Mouse (Mus musculus) erythroblast, embryonic 14.5 days (primary cell): Measurements from ENCODE around the gene Eps15. TPM values are rescaled to one million over a fixed set of nuclear protein-coding genes. Genes with fewer than 3 reads are reported as not detected.
A peak's percentile ranks its signal among the peaks of the same experiment; 100 is the strongest.

ENCODE experiments used
- H3K27me3 ChIP-seq: 2 replicates; pipeline ENCODE4 v1.6.1; 2012; ENCODE audit warnings: inconsistent platforms; ENCODE audit not compliant: control insufficient read depth
- H3K36me3 ChIP-seq: 2 replicates; pipeline ENCODE4 v1.6.1; 2012; ENCODE audit warnings: mild to moderate bottlenecking, inconsistent platforms; ENCODE audit not compliant: control insufficient read depth
- H3K4me1 ChIP-seq: 2 replicates; pipeline ENCODE4 v1.6.1; 2012; ENCODE audit warnings: inconsistent platforms; ENCODE audit not compliant: control insufficient read depth
- H3K4me3 ChIP-seq: replicated peaks from 2 replicates; pipeline ENCODE3; 2012; ENCODE audit warnings: moderate library complexity, mild to moderate bottlenecking, inconsistent platforms
- H3K9me3 ChIP-seq: 2 replicates; pipeline ENCODE4 v1.6.1; 2012; ENCODE audit warnings: low read length, inconsistent platforms, mixed read lengths; ENCODE audit not compliant: control insufficient read depth
- GATA1 ChIP-seq: IDR thresholded peaks from 2 replicates; pipeline ENCODE4 v1.6.1; 2012; ENCODE audit warnings: low read length, inconsistent platforms, mixed read lengths
- TAL1 ChIP-seq: IDR thresholded peaks from 3 replicates; pipeline ENCODE4 v1.6.1; 2012; ENCODE audit warnings: low read length, inconsistent platforms, mixed read lengths
- polyA plus RNA-seq: library from polyadenylated mRNA; stranded (reverse); fragments of >175 nt; gene quantifications from 2 replicates; pipeline ENCODE4 v1.2.3, GENCODE M21; 2012

Gene Eps15
- polyA plus RNA-seq, 1 experiment = 1.2 TPM

DNA sequence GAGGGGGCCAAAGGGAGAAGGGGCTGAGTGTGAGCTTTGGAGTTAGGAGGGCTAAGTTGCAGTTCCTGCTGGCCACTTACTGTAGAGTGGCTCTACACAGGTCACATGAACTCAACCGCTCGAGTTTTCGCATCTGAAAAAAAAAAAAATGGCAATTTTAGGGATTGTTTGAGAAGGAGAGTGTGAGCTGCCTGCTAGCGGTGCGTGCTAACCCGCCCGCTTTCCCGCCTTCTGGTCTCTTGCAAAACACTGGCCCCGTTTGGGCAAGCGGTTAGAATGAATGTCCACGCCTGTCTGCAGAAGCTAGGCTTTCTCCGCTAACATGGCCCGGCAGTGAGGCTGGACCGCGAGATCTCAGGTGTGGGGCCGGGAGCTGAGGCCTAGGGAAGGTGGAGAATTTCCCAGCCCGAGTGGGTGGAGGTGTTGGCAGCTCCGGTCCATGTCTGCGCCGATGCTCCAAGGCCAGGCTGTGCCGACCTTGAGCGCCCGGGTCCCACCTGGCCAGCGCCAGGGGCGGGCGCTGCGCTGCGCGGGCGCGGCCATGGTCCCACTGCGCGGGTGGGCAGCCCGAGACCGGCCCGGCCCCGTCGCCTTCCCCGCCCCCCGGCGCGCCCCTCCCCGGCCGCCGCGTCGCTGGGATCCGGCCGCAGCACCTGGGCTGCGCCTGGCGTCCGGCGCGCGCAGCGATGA lies 126.6 kb downstream of the Eps15 start, which contains the start of gene Ttc39a:
TSS of gene Ttc39a (plus strand) at position 138 of the 690 bp plus-strand sequence.
- Histone ChIP-seq H3K4me1 (peaks cover 87% of the 10 kb centered on the region), H3K27me3 (no peaks in the 10 kb centered on the region; the same call in 1 of the 2 replicates), H3K36me3 (peaks cover 79% of the 10 kb centered on the region), H3K9me3 (peaks cover 6% of the 10 kb centered on the region; the same call in 1 of the 2 replicates), H3K4me3 (peak within 1 kb of the TSS; percentile 91)
- TF ChIP-seq GATA1 (no peak), TAL1 (no peak)

DNA sequence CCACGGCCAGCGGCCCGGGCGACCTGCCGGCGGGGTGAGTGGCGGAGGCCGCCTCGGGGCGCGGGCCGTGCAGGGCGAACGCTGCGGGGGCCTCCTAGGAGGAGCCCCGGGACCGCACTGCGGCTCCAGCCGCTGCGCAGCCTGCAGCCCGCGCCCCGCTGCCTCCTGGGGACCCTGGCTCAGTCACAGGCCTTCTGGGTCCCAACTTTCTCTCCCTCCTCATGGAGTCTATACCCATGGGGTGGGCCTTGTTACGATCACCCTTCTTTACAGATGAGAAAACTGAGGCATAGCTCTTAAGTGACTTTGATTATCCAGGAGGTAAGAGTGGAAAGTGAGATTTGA lies 127.1 kb downstream of the Eps15 start:
- peaks cover 6% of the 10 kb centered on the region; the same call in 1 of the 2 replicates for H3K9me3 ChIP-seq
- TF ChIP-seq TAL1 (no peak), GATA1 (no peak)
- peak overlapping the region; percentile 91 for H3K4me3 ChIP-seq
- H3K27me3 ChIP-seq = no peaks in the 10 kb centered on the region; the same call in 1 of the 2 replicates
- peaks cover 89% of the 10 kb centered on the region for H3K4me1 ChIP-seq
- peaks cover 79% of the 10 kb centered on the region for H3K36me3 ChIP-seq

DNA sequence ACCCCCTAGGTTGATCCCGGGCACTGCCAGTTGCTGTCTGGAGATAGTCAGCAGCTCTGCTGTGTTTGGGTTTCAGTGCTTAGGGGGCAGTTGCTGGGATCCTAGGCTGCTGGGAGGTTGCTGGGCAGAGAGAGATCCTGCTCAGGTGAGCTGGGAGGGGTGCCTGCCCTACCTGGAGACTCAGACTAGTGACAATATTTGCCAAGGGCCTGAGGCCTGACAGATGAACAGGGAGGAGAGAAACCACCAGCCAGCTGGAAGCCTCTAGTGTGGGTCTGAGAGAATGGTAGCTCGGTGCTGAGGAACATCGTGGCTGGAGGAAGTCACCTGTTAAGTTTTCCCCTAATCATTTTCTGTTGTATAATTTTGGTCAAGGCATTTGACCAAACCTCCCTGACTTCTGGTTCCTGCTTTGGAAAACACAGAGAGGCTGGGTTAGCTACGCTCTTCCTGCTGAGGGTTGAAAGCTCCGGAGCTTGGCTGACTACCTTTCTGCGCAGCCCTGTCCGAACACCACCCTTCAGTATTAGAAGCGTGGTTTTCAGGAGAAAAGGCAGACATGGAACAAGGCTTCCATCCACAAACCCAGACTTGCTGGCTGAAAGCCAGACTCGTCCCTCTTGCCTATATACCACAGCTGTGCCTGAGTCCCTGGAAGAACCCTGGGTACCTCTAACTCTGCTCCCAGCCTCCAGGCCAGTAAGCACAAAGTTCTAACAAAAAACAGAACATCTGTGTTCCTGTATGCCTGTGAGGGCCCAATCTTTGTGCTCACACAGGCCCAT lies 127.8 kb downstream of the Eps15 start:
- Histone ChIP-seq H3K4me3 (peak overlapping the region; percentile 91), H3K4me1 (peaks cover 92% of the 10 kb centered on the region)
- no peak for TF ChIP-seq TAL1
- no peak for TF ChIP-seq GATA1

DNA sequence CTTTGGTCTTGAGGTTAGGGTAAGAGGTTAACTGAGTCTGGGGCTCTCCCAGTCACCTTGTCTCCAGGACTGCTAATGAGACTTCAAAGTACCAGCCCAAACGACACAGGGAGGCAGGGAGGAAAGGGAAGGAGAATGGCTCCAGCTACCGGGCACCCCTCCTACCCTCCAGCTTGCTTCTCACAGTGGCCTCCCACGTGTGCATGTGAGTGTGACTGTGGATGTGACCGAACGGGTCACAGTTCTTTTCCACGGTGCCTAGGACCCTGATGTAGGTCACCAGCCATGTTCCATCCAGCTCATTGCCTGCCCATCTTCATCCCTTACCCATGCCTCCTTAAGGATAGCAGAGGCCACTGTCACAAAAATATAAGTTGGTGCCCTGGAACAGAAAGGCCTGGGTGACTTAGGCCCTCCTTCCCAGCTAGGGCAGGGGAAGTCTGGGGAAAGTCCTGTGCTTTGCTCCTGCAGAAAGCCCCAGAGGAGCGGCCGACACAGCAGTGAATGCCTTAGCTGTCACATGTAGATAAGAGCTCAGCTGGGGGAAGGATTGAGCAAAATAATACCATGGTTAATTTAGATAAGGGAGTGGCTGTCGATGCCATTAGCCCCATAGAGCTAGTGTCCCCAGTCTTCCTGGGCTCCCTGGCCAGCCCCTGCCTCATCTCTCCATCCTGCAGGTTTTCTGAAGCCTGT lies 130.8 kb downstream of the Eps15 start:
- no peaks in the 10 kb centered on the region for H3K9me3 ChIP-seq
- H3K4me1 ChIP-seq = peaks cover 95% of the 10 kb centered on the region
- H3K27me3 ChIP-seq = no peaks in the 10 kb centered on the region
- peak overlapping the region; percentile 58 for H3K4me3 ChIP-seq
- peak; percentile 94 for TF ChIP-seq GATA1
- peak; percentile 95 for TF ChIP-seq TAL1
- H3K36me3 ChIP-seq = peaks cover 61% of the 10 kb centered on the region

More for the DNA sequence above, 127.8 kb downstream of the Eps15 start:
- peaks cover 75% of the 10 kb centered on the region for H3K36me3 ChIP-seq
- no peaks in the 10 kb centered on the region; the same call in 1 of the 2 replicates for H3K27me3 ChIP-seq
- peaks cover 6% of the 10 kb centered on the region; the same call in 1 of the 2 replicates for H3K9me3 ChIP-seq

DNA sequence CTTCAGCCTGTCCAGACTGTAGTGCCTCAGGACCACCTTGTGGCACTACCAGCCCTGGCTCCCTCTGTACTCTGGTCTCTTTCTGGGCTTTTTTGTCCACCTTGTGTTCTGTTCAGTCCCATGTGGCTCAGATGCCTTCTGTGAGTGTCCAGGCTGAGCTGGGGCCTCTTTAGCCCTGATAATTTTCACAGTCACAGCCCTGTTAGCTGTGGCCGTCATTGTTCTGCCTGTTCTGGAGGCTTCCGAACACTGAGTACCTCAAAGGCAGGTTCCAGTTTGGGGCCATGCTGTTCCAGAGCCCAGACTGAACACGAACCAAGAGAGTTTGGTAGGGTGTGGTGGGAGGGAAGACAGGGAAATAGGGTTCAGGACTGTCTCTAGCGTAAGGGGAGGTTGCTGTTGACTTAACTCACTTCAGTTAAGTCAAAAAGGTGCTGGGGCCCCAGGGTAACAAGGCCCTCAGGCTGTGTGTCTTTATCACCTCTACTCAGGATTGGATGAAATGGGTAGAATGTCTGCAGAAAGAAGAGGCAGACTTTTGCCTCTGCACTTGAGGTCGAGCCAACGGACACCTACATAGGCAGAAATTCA lies 131.4 kb downstream of the Eps15 start:
- Histone ChIP-seq H3K9me3 (no peaks in the 10 kb centered on the region), H3K27me3 (no peaks in the 10 kb centered on the region), H3K36me3 (peaks cover 63% of the 10 kb centered on the region), H3K4me1 (peaks cover 92% of the 10 kb centered on the region), H3K4me3 (peak overlapping the region; percentile 58)
- no peak for TF ChIP-seq GATA1
- no peak for TF ChIP-seq TAL1

DNA sequence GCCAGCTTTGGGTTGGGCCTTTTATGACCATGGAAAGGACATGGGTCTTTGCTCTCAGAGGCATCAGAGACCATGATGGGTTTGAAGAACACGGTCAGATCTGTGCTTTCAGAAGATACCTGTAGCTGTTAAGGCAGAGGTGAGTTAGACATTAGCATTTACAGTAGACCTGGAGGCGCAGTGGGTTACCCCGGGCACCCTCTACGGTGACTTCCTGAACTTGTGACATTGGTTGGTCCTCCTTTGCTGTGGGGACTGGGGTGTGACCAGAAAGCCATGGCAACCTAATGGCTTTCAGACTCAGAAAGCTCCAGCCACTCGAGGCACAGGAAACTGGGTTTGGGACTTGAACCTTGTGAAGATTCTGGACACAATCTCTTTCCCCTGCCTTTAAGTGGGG lies 132.2 kb downstream of the Eps15 start:
- peaks cover 90% of the 10 kb centered on the region for H3K4me1 ChIP-seq
- peak overlapping the region; percentile 58 for H3K4me3 ChIP-seq

DNA sequence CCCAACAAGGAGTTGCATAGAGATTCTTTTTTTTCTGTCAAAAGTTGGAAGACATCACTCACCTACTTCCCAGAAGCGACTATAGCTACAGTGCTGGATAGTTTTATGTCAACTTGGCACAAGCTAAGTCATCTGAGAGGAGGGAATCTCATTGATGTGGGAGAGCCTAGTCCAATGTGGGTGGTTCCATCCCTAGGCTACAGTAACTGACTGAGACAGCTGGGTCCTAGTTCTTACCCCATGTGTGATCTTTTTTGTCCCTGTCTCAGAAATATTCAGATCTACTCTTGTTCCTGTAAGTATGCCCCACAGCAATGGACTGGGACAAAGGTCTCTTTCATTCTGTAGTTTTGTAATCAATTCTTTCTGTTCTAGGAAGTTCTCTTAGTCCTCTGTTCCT lies 137.9 kb downstream of the Eps15 start:
- TF ChIP-seq GATA1 (no peak), TAL1 (no peak)
- Histone ChIP-seq H3K9me3 (no peaks in the 10 kb centered on the region), H3K4me3 (no peak overlapping the region), H3K4me1 (peaks cover 68% of the 10 kb centered on the region), H3K36me3 (peaks cover 67% of the 10 kb centered on the region), H3K27me3 (0 out of 2 replicates have a peak, but pooled peaks cover 2% of the 10 kb centered on the region)

More for the DNA sequence above, 132.2 kb downstream of the Eps15 start:
- Histone ChIP-seq H3K27me3 (no peaks in the 10 kb centered on the region), H3K36me3 (peaks cover 63% of the 10 kb centered on the region), H3K9me3 (no peaks in the 10 kb centered on the region)
- TF ChIP-seq GATA1 = no peak

DNA sequence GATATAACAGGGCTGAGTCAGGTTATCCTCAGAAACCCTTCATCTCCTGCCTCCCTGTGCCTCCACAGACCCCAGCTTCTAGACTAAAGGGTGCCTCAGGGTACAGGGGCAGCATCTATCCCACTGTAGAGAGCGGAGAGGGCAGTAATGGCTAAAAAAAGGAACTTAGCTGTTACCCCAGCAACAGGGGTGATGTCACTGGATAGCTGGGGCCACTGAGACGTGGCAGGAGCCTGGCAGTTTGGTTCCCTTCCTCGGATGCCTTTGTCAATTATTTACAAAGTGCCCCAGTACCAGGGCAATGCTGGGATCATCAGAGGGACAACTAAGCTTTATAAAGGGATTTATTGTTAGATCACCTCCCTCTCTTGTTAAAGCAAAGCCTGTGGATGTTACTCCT lies 138.9 kb downstream of the Eps15 start:
- H3K4me3 ChIP-seq = no peak overlapping the region
- H3K4me1 ChIP-seq = peaks cover 61% of the 10 kb centered on the region
- H3K36me3 ChIP-seq = peaks cover 67% of the 10 kb centered on the region
- no peaks in the 10 kb centered on the region for H3K9me3 ChIP-seq
- TF ChIP-seq GATA1 (no peak), TAL1 (no peak)
- H3K27me3 ChIP-seq = peaks cover 2% of the 10 kb centered on the region; the same call in 1 of the 2 replicates

DNA sequence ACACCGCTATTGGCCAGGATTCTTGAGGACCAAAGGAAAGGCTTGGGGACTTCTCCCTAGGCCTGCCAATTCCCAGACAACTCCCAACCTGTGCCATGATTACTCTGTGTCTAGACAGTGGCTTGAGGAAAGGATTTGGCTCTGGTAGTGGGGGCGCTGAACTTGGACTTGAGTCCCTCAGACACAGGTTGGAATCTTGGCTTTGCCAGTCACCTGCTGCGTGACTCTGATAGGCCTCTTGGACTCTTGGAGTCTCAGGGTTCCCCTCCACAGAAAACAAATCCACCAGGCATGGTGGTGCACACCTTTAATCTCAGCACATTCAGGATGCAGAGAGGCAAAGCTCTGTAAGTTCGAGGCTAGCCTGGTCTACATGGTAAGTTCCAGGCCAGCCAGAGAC lies 139.5 kb downstream of the Eps15 start:
- Histone ChIP-seq H3K36me3 (peaks cover 69% of the 10 kb centered on the region), H3K27me3 (peaks cover 2% of the 10 kb centered on the region; the same call in 1 of the 2 replicates)
- no peak for TF ChIP-seq GATA1
- TF ChIP-seq TAL1 = no peak

More for the DNA sequence above, 139.5 kb downstream of the Eps15 start:
- Histone ChIP-seq H3K4me1 (peaks cover 56% of the 10 kb centered on the region), H3K4me3 (no peak overlapping the region), H3K9me3 (no peaks in the 10 kb centered on the region)
